Mouse (Mus musculus) layer of hippocampus, adult 9-11 months (tissue): ENCODE data around the gene Slc25a41.
"Not testable (repeated sequence)": the region's sequence is repeated elsewhere in the genome, so short reads cannot be mapped to it uniquely, and the experiment has no call there.

Experiments
- DNase-seq: peaks from one replicate; pipeline ENCODE4 v3.0.0; 2022

The Slc25a41 gene

DNA sequence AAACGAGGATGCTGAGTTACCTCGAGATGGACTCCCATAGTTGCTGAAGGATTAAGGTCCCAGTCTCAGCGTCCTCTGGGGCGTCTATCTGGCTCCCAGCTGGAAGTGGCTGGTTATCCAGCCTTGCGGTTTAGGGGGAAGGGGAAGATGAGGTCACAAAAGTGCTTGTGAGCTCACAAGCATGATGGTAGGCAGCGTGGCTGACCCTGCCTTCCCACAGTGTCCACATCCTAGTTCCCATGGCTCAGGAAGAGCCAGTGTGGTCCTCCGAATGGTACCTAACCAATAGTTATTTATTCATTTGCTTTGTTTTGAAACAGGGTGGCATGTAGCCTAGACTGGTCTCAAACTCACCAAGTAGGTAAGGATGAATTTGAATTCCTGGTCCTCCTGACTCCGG lies at the start of gene Slc25a41:
Gene Slc25a41, minus strand, starts transcription at position 101 of the 400 bp plus-strand sequence.
- no peak for DNase-seq

DNA sequence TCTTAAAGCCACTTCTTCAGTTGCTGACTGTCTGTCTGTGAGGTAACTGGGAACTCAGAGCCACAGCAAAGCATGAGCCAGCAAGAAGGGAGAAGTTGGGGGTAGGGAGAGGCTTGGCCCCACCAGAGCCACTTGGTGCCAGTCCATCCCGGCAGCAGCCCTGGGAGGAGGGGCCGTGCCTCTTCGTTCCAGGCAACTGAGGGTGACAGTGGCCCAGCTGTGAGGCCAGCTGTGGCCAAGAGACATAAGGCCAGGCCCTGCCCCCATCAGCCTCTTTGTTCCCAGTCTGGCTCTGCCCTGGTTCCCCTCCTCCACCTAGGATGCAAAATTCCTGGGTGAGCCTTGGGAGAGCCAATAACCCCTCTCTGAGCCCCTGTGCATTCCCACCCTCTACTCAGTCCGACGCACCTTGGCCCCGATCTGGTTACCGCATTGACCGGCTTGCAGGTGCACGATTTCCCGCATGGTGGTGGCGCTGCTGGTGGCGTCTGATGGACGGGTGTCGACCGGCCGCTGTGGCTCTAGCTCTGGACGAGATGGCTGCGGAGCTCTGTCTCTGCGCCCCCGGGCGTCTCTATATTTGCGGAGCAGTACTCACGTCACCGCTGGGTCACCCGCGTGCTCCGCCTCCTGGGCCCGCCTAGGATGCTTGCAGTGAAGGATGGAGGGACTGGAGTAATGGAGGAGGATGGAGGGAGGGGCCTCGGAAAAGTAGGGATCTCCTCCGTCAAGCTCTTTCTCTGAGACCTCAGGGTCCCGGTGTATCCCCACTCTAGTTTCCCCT lies 45.8 kb upstream of the Slc25a41 start, which contains the start of gene Tubb4a:
Gene Tubb4a, minus strand, starts transcription at position 734 of the 784 bp plus-strand sequence.
- DNase-seq = peak; percentile 92

DNA sequence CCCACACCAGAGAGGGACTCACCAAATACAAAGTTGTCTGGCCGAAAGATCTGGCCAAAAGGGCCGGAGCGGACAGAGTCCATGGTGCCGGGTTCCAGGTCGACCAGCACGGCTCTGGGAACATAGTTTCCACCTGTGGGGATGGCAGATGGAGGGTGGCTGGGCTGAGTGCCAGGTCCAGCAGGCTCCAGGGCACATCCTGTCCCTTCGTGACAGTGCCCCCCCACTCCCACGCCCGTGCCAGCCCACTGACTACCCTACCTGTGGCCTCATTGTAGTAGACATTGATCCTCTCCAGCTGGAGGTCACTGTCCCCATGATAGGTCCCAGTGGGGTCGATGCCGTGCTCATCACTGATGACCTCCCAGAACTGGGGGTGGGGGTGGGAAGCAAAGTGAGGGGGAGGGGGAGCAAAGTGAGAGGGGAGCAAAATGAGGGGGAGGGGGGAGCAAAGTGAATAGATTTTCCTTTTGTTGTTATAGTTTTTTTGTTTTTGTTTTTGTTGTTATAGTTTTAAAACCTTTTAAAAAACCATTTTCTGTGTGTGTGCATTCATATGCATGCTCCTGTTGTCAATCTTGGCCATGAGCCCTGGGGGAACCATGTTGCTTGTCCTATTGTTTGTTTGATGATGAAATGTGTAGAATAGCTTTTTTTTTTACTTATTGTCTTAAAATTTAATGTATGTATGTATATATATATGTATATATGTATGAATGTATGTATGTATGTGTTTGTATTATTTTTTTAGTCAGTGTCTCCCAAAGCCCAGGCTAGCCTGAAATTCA lies 44.7 kb upstream of the Slc25a41 start:
- DNase-seq = peak; percentile 37

DNA sequence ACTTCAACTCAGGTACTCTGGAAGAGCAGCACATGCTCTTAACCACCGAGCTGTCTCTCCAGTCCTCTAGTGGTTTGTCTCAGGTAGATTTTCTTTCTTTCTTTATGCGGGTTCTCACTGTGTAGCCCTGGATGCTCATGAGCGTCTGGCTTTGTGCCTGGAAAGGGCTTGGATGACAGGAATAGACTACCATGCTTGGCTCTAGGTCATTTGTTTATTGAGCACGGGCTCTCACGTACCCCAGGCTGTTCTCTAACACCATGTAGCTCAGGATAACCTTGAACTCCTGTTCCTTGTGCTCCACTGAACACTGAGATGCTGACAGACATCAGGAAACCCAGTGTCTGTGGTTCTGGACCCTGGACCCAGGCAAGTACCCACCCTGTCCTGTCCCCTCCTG lies 41.0 kb upstream of the Slc25a41 start:
- DNase-seq = no peak

DNA sequence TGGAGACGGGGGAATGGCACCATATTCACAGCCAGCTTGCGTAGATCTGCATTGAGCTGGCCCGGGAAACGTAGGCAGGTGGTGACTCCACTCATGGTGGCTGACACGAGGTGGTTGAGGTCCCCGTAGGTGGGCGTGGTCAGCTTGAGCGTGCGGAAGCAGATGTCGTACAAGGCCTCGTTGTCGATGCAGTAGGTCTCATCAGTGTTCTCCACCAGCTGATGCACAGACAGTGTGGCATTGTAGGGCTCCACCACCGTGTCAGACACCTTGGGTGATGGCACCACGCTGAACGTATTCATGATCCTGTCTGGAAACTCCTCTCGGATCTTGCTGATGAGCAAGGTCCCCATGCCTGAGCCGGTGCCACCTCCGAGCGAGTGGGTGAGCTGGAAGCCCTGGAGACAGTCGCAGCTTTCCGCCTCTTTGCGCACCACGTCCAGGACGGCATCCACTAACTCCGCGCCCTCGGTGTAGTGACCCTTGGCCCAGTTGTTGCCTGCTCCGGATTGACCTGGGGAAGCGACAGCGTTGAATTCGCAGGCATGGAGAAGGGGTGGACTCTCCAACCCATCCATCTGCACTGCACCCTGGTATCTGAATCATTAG lies 39.9 kb upstream of the Slc25a41 start:
- DNase-seq = no peak

DNA sequence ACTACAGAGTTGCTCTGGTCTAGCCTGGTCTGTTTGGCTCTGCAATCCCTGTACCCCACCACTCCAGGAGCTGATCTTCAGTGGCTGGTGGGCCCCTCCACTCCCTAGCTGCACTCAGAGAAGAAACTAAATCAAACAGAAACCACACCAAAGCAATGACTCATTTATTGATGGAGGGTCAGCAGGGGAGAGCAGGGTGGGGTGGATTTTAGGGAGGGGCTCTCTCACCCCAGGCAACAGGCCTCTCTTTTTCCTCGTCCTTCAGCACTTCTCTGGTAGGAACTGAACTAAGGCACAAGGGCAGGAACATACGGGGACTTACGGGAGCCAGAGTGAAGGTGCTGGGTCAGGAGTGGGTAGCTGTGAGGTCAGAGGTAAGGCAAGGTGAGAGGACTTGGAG lies 38.5 kb upstream of the Slc25a41 start:
- DNase-seq = no peak

DNA sequence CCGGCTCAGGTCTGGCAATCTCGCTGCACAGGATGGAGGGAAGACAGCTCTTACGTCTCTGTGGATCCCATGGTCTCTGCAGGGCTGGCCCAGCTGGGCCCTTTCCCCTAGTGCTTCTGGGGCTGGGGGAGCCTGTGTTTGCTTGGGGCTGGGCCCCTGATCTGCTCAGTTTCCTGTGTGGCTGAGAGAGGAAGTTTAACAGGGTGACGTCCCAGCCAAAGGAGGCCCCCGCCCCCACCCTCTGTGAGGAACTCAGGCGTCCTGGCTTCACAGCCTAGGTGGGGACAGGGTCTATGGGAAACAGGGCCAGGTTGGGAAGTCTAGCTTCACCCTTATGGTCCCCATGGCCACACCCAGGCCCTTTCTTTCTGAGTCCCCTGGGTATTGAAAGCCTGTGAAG lies 36.9 kb upstream of the Slc25a41 start, which contains the start of gene Dennd1c:
Gene Dennd1c, minus strand, starts transcription at position 179 of the 400 bp plus-strand sequence.
- DNase-seq = no peak

DNA sequence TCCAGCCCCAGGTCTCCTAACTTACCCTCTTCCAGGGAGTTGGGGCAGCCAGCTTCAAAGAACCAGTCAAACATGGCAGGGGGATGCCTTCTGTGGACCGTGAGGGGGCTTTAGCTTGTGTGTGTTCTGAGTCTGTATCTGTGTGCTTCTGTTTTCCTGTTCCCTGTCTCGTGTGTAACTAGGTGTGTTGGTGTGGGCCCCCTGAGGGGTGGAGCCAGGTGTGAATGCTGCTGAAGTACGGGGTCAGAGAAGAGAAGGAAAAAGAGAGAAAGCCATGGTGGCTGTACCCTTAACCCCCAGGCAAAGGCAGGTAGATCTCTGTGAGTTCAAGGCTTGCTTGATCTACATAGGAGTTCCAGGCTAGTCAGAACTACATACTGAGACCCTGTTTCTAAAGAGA lies 35.5 kb upstream of the Slc25a41 start:
- DNase-seq = no peak

DNA sequence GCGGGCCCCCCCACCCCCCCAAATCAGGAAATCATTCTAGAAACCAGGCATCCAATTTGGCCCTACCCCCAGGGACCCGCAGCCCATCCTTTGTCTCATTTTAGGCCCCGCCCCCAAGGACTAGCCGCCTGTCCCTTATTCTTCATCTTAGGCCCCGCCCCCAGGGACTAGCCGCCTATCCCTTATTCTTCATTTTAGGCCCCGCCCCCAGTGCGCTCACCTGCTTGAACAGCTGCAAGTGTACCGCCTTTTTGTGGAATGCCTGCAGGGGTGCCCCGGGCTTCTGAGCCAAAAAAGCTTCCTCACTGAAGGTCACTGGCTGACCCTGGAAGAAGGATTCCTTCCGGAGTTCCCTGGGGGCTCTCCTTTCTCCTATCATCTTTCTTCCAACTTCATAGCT lies 29.2 kb upstream of the Slc25a41 start:
- DNase-seq = no peak

DNA sequence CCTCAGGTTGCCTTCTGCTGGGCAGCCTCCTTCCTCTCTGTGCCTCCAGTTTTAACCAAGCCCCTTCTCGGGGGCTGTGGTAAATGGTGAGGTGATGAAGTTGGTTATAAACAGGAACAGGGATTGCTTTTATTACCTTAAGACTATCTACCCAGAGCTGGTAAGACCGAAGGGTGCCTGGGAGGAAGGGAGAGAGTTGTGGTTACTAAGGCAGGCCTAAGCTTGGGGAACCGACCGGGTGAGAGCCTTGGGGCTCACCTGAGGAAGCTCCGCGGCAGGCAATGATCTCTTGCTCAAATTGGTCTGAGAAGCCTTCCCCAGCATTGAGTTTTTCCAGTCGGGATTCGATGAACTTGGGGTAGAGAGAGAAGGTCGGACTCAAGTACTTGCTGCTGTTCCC lies 28.8 kb upstream of the Slc25a41 start:
- DNase-seq = no peak

DNA sequence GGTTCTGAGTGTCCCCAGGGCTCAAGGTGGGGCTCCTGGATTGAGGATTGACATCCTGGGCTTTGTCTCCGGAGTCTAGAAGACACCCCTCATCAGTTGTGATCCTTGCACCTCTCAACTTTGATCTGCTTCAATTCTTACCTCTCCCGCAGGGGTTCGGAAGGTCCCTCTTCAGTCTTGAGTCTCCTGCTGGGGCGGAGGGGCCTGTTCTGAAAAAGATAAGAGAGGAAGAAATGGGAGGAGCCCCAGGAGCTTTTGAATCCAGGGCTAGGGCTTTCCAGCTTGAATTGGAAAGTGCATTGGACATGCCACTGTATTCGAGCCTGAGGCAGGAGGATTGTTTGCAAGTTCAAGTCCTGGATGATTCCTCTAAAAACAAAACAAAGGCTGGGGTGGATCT lies 25.5 kb upstream of the Slc25a41 start:
- DNase-seq = no peak

DNA sequence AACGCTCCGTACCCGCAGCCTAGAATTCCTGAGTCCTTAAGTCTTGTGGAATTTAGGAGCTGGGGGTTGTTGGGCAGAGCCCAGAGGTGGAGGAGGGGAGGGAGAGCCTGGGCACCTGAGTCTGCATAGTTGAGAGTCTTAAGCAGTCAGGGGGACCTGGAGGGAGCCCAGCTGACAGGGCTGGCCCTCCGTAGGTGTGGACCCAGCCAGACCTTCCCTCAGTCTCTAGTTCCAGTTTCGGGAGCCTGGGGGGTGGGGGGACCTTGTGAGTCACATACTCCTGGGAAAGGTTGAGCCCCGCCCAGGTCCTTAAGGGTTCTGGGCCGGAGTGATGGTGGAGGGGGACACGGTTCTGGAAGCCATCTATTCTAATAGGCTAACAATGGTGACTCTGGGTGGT lies 21.6 kb upstream of the Slc25a41 start:
- DNase-seq = no peak

DNA sequence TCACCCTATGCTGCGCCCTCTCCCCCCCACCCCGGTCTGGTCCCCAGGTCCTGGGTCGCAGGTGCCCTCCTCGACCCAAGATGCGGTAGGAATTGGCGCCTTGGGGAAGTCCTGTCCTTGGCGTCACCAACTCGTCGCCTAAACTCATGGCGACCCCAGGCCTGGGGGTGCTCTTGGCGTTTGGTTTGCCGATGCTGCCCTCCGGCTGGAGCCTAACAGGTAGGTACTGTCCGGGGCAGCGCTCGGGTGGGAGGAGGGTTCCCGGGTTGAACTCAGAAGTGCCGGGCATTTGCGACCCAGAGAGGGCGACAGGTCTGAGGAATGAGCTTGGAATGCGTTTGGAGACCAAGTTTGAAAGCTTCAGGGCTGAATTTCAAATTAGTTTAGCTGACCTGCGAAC lies 21.1 kb upstream of the Slc25a41 start:
- DNase-seq = no peak

DNA sequence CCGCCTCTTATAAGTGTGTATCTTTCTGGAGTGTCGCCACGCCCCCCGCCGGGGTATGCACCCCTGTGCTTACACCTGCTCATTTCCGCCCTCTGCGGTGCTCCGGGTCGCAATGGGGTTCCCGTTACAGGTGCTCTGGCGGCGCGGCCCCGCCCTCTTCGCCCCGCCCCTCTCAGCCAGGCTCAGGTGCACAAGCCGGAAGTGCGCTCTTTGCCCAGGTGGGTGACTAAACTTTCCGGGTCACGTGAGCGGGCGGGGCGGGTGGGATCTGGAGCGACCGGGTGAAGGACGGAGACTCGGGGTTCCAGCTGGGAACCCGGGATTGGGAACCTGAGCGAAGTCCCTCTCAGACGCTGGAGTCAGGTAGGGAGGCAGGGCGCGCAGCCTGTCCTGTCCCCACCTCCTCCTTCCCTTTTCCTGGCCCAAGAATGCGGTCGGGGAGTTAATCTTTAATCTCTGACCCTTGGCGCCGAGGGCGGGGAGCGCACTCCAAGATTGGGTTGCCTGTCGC lies 20.6 kb upstream of the Slc25a41 start:
- DNase-seq = no peak

DNA sequence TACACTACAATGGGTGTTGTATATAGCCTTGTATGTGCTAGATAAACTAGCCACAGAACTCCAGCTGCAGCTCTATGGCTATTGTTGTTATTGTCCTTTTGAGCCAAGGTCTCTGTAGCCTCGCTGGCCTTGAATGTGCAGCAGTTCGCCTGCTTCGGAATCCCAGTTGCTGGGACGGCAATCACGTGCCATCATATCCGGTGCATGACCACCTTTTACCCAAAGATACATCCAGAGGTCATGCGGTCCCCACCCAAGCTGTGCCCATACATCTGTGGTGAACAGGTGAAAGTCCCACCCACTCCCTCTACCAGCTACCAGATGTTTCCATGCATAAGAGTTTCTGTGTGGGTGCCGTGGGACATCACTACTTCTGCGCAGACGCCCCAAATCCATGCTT lies 19.6 kb upstream of the Slc25a41 start:
- no peak for DNase-seq

DNA sequence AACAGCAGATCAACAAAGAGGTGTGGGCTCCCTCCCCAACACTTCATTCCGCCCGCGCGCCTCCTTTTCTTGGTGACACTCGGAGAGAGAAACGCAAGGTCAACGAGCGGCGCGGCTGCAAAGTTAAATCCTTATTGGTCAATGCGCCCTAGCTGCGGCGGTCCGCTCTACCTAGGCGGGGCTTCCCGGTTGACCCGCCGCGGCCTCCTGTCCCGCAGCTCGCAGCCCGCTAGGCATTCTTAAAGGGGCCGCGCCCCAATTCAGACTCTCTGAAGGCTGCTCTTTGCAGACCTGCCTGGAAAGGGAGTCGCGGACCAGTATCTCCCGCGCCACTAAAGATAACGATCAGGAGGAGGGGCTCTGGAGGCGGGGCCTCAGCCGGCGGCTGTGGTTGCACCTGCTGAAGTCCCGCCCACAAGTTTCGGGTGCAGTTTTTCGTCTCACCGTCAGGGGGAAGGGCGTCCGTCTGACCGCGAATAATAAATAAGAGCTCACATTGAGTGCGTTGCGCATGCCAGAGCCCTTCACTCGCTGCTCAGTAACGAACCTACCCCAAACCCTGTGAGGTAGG lies 18.9 kb upstream of the Slc25a41 start:
- peak; percentile 97 for DNase-seq

DNA sequence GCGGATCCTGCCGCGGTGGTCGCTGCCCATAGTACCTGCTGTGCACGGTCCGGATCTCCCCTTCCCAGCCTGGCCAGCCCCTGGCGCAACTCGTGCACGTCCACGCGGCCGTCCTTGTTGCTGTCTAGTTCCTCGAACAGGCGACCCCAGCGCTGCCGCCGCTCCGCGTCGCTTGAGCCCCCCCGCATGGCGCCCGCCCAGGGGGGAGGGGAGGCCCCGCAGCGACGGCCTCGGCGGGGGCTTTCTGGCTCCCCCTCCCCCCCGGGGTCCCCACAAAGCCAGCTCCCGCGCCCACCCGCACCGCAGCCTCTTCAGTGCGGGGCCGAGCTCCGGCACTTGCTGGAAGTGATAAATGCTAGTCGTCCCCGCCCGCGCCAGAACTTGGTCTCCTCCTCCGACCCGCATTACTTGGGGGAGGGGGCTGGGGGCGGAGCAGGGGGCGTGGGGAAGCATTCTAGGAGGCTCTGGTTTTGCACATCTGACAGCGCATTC lies 18.1 kb upstream of the Slc25a41 start, which contains the start of gene Slc25a23:
Gene Slc25a23, minus strand, starts transcription at position 378 of the 492 bp plus-strand sequence.
- peak; percentile 81 for DNase-seq

DNA sequence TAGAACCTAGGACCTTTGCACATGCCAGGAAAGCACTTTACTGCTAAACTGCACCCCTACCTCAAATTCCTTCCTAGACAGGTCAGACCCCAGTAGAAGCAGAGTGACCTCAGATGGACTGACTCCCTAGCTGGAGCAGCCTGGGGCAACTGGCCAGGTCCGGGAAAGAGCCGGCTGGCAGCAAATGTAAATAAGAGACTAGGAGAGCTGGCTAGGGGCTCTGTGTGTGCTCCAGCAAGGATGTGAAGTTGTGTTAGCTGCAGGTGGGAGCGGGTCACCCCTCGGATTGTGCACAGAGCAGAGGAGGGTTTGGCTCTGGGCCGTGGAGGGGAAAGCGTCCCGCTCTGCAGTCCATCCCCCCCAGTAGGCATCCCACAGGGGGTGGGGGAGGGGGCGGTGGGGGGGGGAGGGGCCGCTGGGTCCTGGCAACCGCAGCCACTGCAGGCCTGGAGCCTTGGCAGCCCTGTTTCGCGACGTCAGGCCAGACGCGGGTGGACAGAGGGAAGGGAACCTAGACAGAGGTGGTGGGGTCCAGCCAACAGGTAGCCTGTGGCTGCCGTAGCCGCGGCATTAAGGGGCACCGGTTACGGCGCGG lies 17.5 kb upstream of the Slc25a41 start, which contains the start of gene Crb3:
Gene Crb3, plus strand, starts transcription at position 215 of the 595 bp plus-strand sequence.
- no peak for DNase-seq

DNA sequence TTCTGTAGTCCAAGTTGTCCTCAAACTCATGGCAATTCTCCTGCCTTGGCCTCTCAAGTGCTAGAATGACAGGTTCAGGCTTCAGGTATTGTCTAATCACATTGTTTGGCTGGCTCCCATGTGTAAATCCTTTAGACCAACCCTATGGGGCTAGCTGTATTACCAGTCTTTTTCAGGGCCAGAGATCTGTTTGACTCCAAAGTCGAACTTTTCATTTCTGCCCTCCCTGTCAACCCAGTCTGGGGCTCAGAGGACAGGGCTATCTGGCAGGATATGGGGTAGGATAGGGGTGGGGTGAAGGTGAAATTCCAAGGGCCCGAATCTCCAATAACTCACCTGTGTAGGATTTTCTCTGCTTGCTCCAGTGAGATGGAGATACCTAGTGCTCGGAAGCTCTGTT lies 14.8 kb upstream of the Slc25a41 start:
- no peak for DNase-seq

DNA sequence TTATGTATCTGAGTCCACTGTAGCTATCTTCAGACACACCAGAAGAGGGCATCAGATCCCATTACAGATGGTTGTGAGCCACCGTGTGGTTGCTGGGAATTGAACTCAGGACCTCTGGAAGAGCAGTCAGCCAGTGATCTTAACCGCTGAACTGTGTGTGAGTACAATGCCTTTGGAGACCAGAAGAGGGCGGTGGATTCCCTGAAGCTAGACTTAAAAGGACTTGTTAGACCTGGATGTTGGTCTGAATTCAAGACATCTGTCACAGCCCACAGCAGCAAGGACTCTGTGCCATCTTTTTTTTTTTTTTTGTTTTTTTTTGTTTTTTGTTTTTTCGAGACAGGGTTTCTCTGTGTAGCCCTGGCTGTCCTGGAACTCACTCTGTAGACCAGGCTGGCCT lies 10.2 kb upstream of the Slc25a41 start:
- DNase-seq = not testable (repeated sequence)

DNA sequence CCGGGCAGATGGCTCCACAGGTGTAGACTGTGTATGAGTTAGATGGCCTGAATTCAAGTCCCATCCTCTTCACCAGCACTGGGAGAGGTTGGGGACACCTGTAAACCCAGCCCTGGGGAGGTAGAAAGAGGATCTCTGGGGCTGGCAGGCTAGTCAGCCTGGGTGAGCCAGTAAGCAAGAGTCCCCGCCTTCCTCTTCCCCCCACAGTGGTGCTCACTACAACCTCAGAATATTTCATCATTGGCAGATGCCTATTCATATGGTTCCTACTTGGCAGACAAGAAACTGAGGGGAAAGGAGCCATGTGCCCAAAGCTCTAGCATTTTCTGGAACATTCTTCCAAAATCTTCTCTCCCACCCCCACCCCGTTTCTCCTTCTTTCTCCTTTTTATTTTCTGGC lies 7.4 kb upstream of the Slc25a41 start:
- DNase-seq = no peak

DNA sequence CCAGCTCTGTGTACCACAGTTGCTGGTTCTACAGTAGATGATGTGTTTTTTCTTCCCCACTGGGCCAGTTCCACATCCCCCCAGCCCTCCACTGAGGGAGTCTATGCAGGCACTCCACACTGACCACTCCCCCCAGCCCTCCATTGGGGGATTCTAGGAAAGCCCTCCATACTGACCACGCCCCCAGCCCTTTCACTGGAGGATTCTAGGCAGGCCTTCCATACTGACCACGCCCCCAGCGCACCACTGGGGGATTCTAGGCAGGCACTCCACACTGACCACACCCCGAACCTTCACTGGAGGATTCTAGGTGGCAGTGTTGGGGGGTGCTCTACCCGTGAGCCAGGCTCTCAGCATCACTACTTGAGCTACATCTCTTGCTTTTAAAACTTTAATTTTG lies 6.0 kb upstream of the Slc25a41 start:
- no peak for DNase-seq
